In the genomic region with DNA sequence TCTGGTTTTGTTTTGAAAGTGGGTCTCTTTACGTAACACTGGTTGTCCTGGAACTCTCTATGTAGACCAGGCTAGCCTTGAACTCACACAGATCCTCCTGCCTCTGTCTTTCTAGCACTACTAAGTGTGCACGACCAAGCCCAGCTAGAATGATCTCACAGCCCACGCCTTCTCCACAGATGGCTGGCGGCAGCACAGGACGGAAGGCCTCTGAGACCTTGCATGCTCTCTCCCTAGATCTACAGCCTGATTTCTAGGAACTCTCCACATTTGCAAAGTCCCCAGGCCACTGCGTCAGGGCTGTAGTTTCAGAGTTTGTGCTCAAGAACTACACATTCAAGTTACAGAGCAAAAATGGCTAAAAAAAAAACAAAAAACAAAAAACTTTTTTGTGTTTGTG, we compare ENCODE assay signal across 27 mouse cellular contexts. TPM values are rescaled to one million over a fixed set of nuclear protein-coding genes. Genes with fewer than 3 reads are reported as not detected.
DNase-seq lines count a peak whose midpoint lies in the region; ATAC-seq and TF ChIP-seq lines count a peak whose summit lies in the region.
"Had no signal": no experiment of that assay in that cellular context is flagged by ENCODE, and none has a peak within 500 bp of the region (broad histone marks: within the 10 kb centered on the region; RNA-seq: fewer than 3 reads in every experiment).

No protein-coding gene starts in this region.

- H3K9ac ChIP-seq in liver, postnatal 0 days (replicated peaks), result no peak overlapping the region
- H3K9ac ChIP-seq in liver, embryonic 12.5 days, result no peak overlapping the region
- H3K9ac ChIP-seq in midbrain, embryonic 16.5 days (ENCODE audit: low read depth, low read length), result no peak overlapping the region
- no peak overlapping the region for H3K9ac ChIP-seq in midbrain, embryonic 11.5 days (ENCODE audit: low read length)
- H3K9ac ChIP-seq: forebrain, embryonic 13.5 days; hindbrain, embryonic 13.5 days had no signal

- no peak for TF ChIP-seq EP300 in liver, postnatal 0 days (IDR thresholded peaks at IDR 0.05; ENCODE audit: low read depth)

- TF ChIP-seq CTCF in liver, postnatal 0 days (IDR thresholded peaks at IDR 0.05; ENCODE audit: low read depth), result no peak

- peak; percentile 64 for DNase-seq in liver
- no peak for DNase-seq in liver, postnatal 0 days
- peak; percentile 67 for DNase-seq in c-Kit-positive CD71-positive TER-119-positive erythroid progenitor cells, embryonic 14.5 days (ENCODE audit: low spot score)
- no peak for DNase-seq in midbrain, embryonic 11.5 days (ENCODE audit: low spot score, missing footprints)
- DNase-seq in neural tube, embryonic 10.5 days (ENCODE audit: extremely low spot score, low spot score), result no peak
- DNase-seq: adrenal gland, postnatal 25 days; cerebellum, adult 11 months; cerebellum, adult 2 months; cerebellum, postnatal 10 days; cerebellum, postnatal 36 days; embryo, embryonic 11 days; gastrocnemius, postnatal 10 days; gastrocnemius, postnatal 36 days; heart, adult 2 months; heart, postnatal 36 days had no signal

- H3K4me3 ChIP-seq in liver, postnatal 0 days (ENCODE audit: low read depth, low read length), result no peak overlapping the region
- H3K4me3 ChIP-seq in liver, embryonic 12.5 days, result no peak overlapping the region
- no peak overlapping the region for H3K4me3 ChIP-seq in midbrain, embryonic 16.5 days (ENCODE audit: low read depth, low read length)
- no peak overlapping the region for H3K4me3 ChIP-seq in midbrain, embryonic 11.5 days (ENCODE audit: low read depth, low read length)
- H3K4me3 ChIP-seq: forebrain, embryonic 10.5 days; forebrain, embryonic 13.5 days; heart, adult 2 months; hindbrain, embryonic 10.5 days; hindbrain, embryonic 13.5 days had no signal

- ATAC-seq in liver, postnatal 0 days, result no peak
- ATAC-seq in liver, embryonic 12.5 days, result peak; percentile 55
- no peak for ATAC-seq in midbrain, embryonic 16.5 days
- ATAC-seq in midbrain, embryonic 11.5 days (ENCODE audit: low FRiP score), result no peak
- ATAC-seq: CD4-positive, CD25-positive, alpha-beta regulatory T cell, adult 4 months; forebrain, embryonic 13.5 days; forebrain, embryonic 16.5 days; hindbrain, embryonic 16.5 days; inflammation-experienced regulatory T-cells, adult 6 months; intestine, embryonic 16.5 days had no signal

- H3K36me3 ChIP-seq in liver, postnatal 0 days (replicated peaks; ENCODE audit: insufficient read depth, low read length), result no peaks in the 10 kb centered on the region
- no peaks in the 10 kb centered on the region for H3K36me3 ChIP-seq in liver, embryonic 12.5 days
- no peaks in the 10 kb centered on the region for H3K36me3 ChIP-seq in midbrain, embryonic 16.5 days (ENCODE audit: control insufficient read depth, insufficient read depth, low read length)
- no peaks in the 10 kb centered on the region for H3K36me3 ChIP-seq in midbrain, embryonic 11.5 days (ENCODE audit: control insufficient read depth, insufficient read depth, low read length)
- H3K36me3 ChIP-seq: forebrain, embryonic 10.5 days; hindbrain, embryonic 10.5 days; hindbrain, embryonic 13.5 days had no signal

- no peak overlapping the region for H3K27ac ChIP-seq in liver, postnatal 0 days (ENCODE audit: low read depth)
- H3K27ac ChIP-seq in liver, embryonic 12.5 days, result peak overlapping the region; percentile 38; the same call in 1 of the 2 replicates
- no peak overlapping the region for H3K27ac ChIP-seq in midbrain, embryonic 16.5 days (ENCODE audit: low read length)
- no peak overlapping the region for H3K27ac ChIP-seq in midbrain, embryonic 11.5 days (ENCODE audit: low read depth, low read length)
- H3K27ac ChIP-seq: forebrain, embryonic 10.5 days; forebrain, embryonic 13.5 days; heart, adult 2 months; hindbrain, embryonic 10.5 days; hindbrain, embryonic 13.5 days had no signal

- H3K27me3 ChIP-seq in liver, postnatal 0 days (ENCODE audit: insufficient read depth, low read length), result no peaks in the 10 kb centered on the region
- H3K27me3 ChIP-seq in liver, embryonic 12.5 days (replicated peaks), result 0 out of 2 replicates have a peak, but pooled peaks cover 1% of the 10 kb centered on the region
- peaks cover 4% of the 10 kb centered on the region for H3K27me3 ChIP-seq in midbrain, embryonic 16.5 days (ENCODE audit: control insufficient read depth, insufficient read depth, low read depth, low read length)
- peaks cover 5% of the 10 kb centered on the region for H3K27me3 ChIP-seq in midbrain, embryonic 11.5 days (ENCODE audit: control insufficient read depth, insufficient read depth, low read length)

- H3K4me1 ChIP-seq in liver, postnatal 0 days (ENCODE audit: insufficient read depth), result peaks cover 17% of the 10 kb centered on the region
- H3K4me1 ChIP-seq in liver, embryonic 12.5 days, result peaks cover 67% of the 10 kb centered on the region
- H3K4me1 ChIP-seq in midbrain, embryonic 16.5 days (ENCODE audit: control insufficient read depth, insufficient read depth, low read length), result no peaks in the 10 kb centered on the region
- H3K4me1 ChIP-seq in midbrain, embryonic 11.5 days (ENCODE audit: control insufficient read depth, insufficient read depth, low read length), result no peaks in the 10 kb centered on the region

- no peak overlapping the region for H3K4me2 ChIP-seq in liver, postnatal 0 days (ENCODE audit: low read depth, low read length)
- peak overlapping the region; percentile 10; the same call in 1 of the 2 replicates for H3K4me2 ChIP-seq in liver, embryonic 12.5 days
- H3K4me2 ChIP-seq in midbrain, embryonic 16.5 days (ENCODE audit: low read length), result no peak overlapping the region
- H3K4me2 ChIP-seq in midbrain, embryonic 11.5 days, result no peak overlapping the region
- H3K4me2 ChIP-seq: forebrain, embryonic 13.5 days; heart, embryonic 11.5 days; hindbrain, embryonic 13.5 days had no signal

- H3K9me3 ChIP-seq in liver, postnatal 0 days (ENCODE audit: low read length), result no peaks in the 10 kb centered on the region
- H3K9me3 ChIP-seq in liver, embryonic 12.5 days (replicated peaks), result no peaks in the 10 kb centered on the region
- no peaks in the 10 kb centered on the region for H3K9me3 ChIP-seq in midbrain, embryonic 16.5 days (replicated peaks; ENCODE audit: control insufficient read depth, low read length, poor library complexity, severe bottlenecking)
- H3K9me3 ChIP-seq in midbrain, embryonic 11.5 days (ENCODE audit: control insufficient read depth, low read length), result no peaks in the 10 kb centered on the region
- H3K9me3 ChIP-seq: forebrain, embryonic 10.5 days; forebrain, embryonic 13.5 days; hindbrain, embryonic 10.5 days; hindbrain, embryonic 13.5 days had no signal

- WGBS in liver, postnatal 0 days (ENCODE audit: insufficient replicate concordance), result 51% methylated on average over 6 of the region's 6 CpGs
- WGBS in liver, embryonic 12.5 days (ENCODE audit: insufficient replicate concordance), result 30% methylated on average over 6 of the region's 6 CpGs
- WGBS in midbrain, embryonic 16.5 days, result 88% methylated on average over 6 of the region's 6 CpGs
- 89% methylated on average over 6 of the region's 6 CpGs for WGBS in midbrain, embryonic 11.5 days

RNA-seq across cellular contexts. Expression of a gene that starts 6.3 kb away (rescaled TPM):
- 14.8 and 15.4 TPM in 2 replicates for polyA plus RNA-seq in liver, postnatal 0 days (2015; fragmentation: Nextera tagmentation; extraction: Ambion mirVana)
- 26.4 and 28.2 TPM in 2 replicates for polyA plus RNA-seq in liver, embryonic 12.5 days (2016; fragmentation: Nextera tagmentation; extraction: Ambion mirVana)
- 2.1 and 2.4 TPM in 2 replicates for polyA plus RNA-seq in midbrain, embryonic 16.5 days (2015; fragmentation: Nextera tagmentation; extraction: Ambion mirVana)
- 4.8 and 5.7 TPM in 2 replicates for polyA plus RNA-seq in midbrain, embryonic 11.5 days (2014; fragmentation: Nextera tagmentation; extraction: Ambion mirVana)

Comparison
In these comparisons a context has a peak if more than half of its experiments do, and no peak if none do; other contexts are left out.
1. DNase-seq: peak in liver (single experiment) and c-Kit-positive CD71-positive TER-119-positive erythroid progenitor cells, embryonic 14.5 days (single experiment); none in liver, postnatal 0 days (single experiment), midbrain, embryonic 11.5 days (single experiment) and neural tube, embryonic 10.5 days (single experiment).